Mouse (Mus musculus): Measurements from ENCODE around the gene Krtap4-9.

DNA sequence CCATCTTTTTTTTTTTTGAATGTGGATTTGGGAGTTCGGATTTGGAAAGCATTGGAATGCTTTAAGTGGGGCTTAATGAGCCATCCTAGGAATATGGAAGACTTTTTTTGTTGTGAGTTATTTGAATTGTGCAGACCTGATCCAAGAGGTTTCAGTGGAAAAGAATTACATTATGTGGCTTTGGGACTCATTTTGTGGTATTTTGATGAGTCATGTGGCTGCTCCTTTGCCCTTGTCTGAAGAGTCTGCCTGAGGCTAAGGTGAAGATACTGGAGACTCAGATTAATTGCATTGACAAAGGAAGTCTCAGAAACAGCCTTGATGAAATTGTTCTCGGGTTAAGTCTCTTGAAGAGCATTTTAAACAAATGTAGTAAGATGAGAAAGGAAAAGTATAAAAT lies 16.6 kb upstream of the Krtap4-9 start:
- TF ChIP-seq POLR2A (IDR thresholded peaks at IDR 0.05; ENCODE audit: borderline replicate concordance, insufficient read depth, low read length) (no peak), CTCF (IDR thresholded peaks at IDR 0.05; ENCODE audit: borderline replicate concordance, insufficient read depth, low read depth, low read length) (no peak)
